In the genomic region with DNA sequence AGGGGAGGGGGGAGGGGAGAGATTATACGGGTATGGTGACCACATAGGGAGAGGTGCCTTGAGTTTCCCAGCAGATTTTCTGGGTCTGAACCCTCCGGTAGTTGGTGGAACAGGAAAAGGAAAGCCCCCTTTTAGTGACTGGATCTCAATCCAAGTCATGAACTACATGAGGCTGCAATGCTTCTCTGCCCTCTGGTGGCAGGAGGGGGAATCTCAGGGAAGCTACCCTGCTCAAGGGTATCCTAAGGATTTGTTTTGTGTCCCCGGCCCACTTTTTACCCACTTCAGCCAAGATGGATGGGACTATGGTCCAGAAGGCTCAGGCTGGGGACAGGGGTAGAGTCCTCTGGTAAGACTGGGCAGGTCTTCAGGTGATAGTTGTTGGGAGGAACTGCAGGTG, we compare ENCODE assay signal across 10 mouse cellular contexts. TPM values are rescaled to one million over a fixed set of nuclear protein-coding genes. Genes with fewer than 3 reads are reported as not detected.
A peak's percentile ranks its signal among the peaks of the same experiment; 100 is the strongest.
DNase-seq lines count a peak whose midpoint lies in the region; ATAC-seq and TF ChIP-seq lines count a peak whose summit lies in the region.
"Had no signal": no experiment of that assay in that cellular context is flagged by ENCODE, and none has a peak within 500 bp of the region (broad histone marks: within the 10 kb centered on the region; RNA-seq: fewer than 3 reads in every experiment).

No protein-coding gene starts in this region.

- H3K27ac ChIP-seq in forebrain, embryonic 10.5 days, result no peak overlapping the region
- no peak overlapping the region for H3K27ac ChIP-seq in forebrain, embryonic 12.5 days
- H3K27ac ChIP-seq in spleen, adult 2 months (ENCODE audit: insufficient read depth, low read length), result no peak overlapping the region

- no peak for ATAC-seq in forebrain, embryonic 12.5 days (ENCODE audit: low FRiP score)
- peak; percentile 51; the same call in 1 of the 2 replicates for ATAC-seq in erythroblast, adult 5-6 weeks (replicated peaks; ENCODE audit: low FRiP score, poor library complexity, severe bottlenecking)
- ATAC-seq: Patski had no signal

- 27% methylated on average over 3 of the region's 3 CpGs for WGBS in forebrain, embryonic 10.5 days
- WGBS in forebrain, embryonic 12.5 days, result 15% methylated on average over 3 of the region's 3 CpGs
- WGBS in spleen, adult 2 months, result 12% methylated on average over 3 of the region's 3 CpGs

- peaks cover 35% of the 10 kb centered on the region for H3K27me3 ChIP-seq in forebrain, embryonic 10.5 days (ENCODE audit: poor library complexity, severe bottlenecking)
- peaks cover 31% of the 10 kb centered on the region for H3K27me3 ChIP-seq in forebrain, embryonic 12.5 days
- H3K27me3 ChIP-seq in spleen, adult 2 months (ENCODE audit: control insufficient read depth, insufficient read depth, low read length), result no peaks in the 10 kb centered on the region
- H3K27me3 ChIP-seq: Patski had no signal

- peak; percentile 52 for DNase-seq in forebrain, embryonic 10.5 days (ENCODE audit: extremely low spot score, low spot score)
- peak; percentile 79 for DNase-seq in 3T3-L1 (ENCODE audit: low read depth, low spot score)
- peak; percentile 36 for DNase-seq in adrenal gland, adult 8-10 months
- peak; percentile 84 for DNase-seq in kidney, postnatal 10 days
- peak; percentile 70 for DNase-seq in lung, postnatal 14 days
- peak in 1 of 2 experiments; percentile 76 for DNase-seq in spleen, adult 2 months (ENCODE audit: low read depth in 1 of 2, low spot score in 2 of 2)

- H3K4me3 ChIP-seq in forebrain, embryonic 10.5 days, result no peak overlapping the region
- no peak overlapping the region for H3K4me3 ChIP-seq in forebrain, embryonic 12.5 days (replicated peaks)
- H3K4me3 ChIP-seq in spleen, adult 2 months (ENCODE audit: extremely low read depth, insufficient read depth, insufficient read length), result no peak overlapping the region
- H3K4me3 ChIP-seq: myocyte had no signal

- no peaks in the 10 kb centered on the region for H3K9me3 ChIP-seq in forebrain, embryonic 10.5 days
- no peaks in the 10 kb centered on the region for H3K9me3 ChIP-seq in forebrain, embryonic 12.5 days

- H3K36me3 ChIP-seq in forebrain, embryonic 10.5 days (replicated peaks), result no peaks in the 10 kb centered on the region
- no peaks in the 10 kb centered on the region for H3K36me3 ChIP-seq in forebrain, embryonic 12.5 days (replicated peaks)
- peaks cover 21% of the 10 kb centered on the region for H3K36me3 ChIP-seq in spleen, adult 2 months (ENCODE audit: control insufficient read depth, insufficient read depth, low read length)

- TF ChIP-seq POLR2A in spleen, adult 2 months (IDR thresholded peaks at IDR 0.05; ENCODE audit: low read depth, low read length), result no peak

- no peak overlapping the region for H3K4me2 ChIP-seq in forebrain, embryonic 12.5 days

- H3K9ac ChIP-seq in forebrain, embryonic 12.5 days, result no peak overlapping the region

- H3K4me1 ChIP-seq in forebrain, embryonic 10.5 days, result peaks cover 9% of the 10 kb centered on the region
- peaks cover 6% of the 10 kb centered on the region; the same call in 1 of the 2 replicates for H3K4me1 ChIP-seq in forebrain, embryonic 12.5 days
- H3K4me1 ChIP-seq in spleen, adult 2 months (ENCODE audit: control insufficient read depth, insufficient read depth, insufficient read length), result peaks cover 14% of the 10 kb centered on the region

- TF ChIP-seq CTCF in spleen, adult 2 months (IDR thresholded peaks at IDR 0.05; ENCODE audit: extremely low read depth, insufficient read depth, insufficient read length, insufficient replicate concordance), result peak; percentile 91; the same call in 1 of the 2 replicates

RNA-seq across cellular contexts. Expression of gene Astl, which starts 2.7 kb away (rescaled TPM):
- not detected in 2 replicates for polyA plus RNA-seq in forebrain, embryonic 10.5 days (2016; fragmentation: Nextera tagmentation; extraction: Ambion mirVana)
- not detected in 2 replicates for polyA plus RNA-seq in forebrain, embryonic 12.5 days (2016; fragmentation: Nextera tagmentation; extraction: Ambion mirVana)
- total RNA-seq in adrenal gland, adult 8-10 months (2022), result not detected
- not detected in 2 replicates for total RNA-seq in erythroblast, adult 5-6 weeks (2015; ENCODE audit: low replicate concordance)
- total RNA-seq in erythroblast, adult 5-6 weeks (2017; ENCODE audit: low replicate concordance), result not detected in 2 replicates
- 0.08 TPM in 2 replicates for polyA plus RNA-seq in spleen, adult 2 months (2012; rRNA removed)
- polyA plus RNA-seq: Patski had no signal

RNA-seq across cellular contexts. Expression of gene Dusp2, which starts 5.2 kb away (rescaled TPM):
- 3.6 and 4.1 TPM in 2 replicates for polyA plus RNA-seq in forebrain, embryonic 10.5 days (2016; fragmentation: Nextera tagmentation; extraction: Ambion mirVana)
- 3.9 and 4.8 TPM in 2 replicates for polyA plus RNA-seq in forebrain, embryonic 12.5 days (2016; fragmentation: Nextera tagmentation; extraction: Ambion mirVana)
- total RNA-seq in adrenal gland, adult 8-10 months (2022), result under 1 TPM; 0.91 to 0.96 (median 0.92) TPM
- 3.6 and 5.6 TPM in 2 replicates for total RNA-seq in erythroblast, adult 5-6 weeks (2015; ENCODE audit: low replicate concordance)
- 0.34 and 1.5 TPM in 2 replicates for total RNA-seq in erythroblast, adult 5-6 weeks (2017; ENCODE audit: low replicate concordance)
- 116 and 178 TPM in 2 replicates for polyA plus RNA-seq in spleen, adult 2 months (2012; rRNA removed)

RNA-seq across cellular contexts. Expression of gene Adra2b, which starts 21.8 kb away (rescaled TPM):
- polyA plus RNA-seq in forebrain, embryonic 10.5 days (2016; fragmentation: Nextera tagmentation; extraction: Ambion mirVana), result 2.3 and 3.2 TPM in 2 replicates
- 1.5 and 1.9 TPM in 2 replicates for polyA plus RNA-seq in forebrain, embryonic 12.5 days (2016; fragmentation: Nextera tagmentation; extraction: Ambion mirVana)
- 1 to 10 TPM; 1.1 to 1.7 (median 1.6) TPM for total RNA-seq in adrenal gland, adult 8-10 months (2022)
- total RNA-seq in erythroblast, adult 5-6 weeks (2015; ENCODE audit: low replicate concordance), result not detected in 2 replicates
- total RNA-seq in erythroblast, adult 5-6 weeks (2017; ENCODE audit: low replicate concordance), result not detected in 2 replicates
- 1.2 and 1.3 TPM in 2 replicates for polyA plus RNA-seq in spleen, adult 2 months (2012; rRNA removed)
- polyA plus RNA-seq: myocyte, Patski had no signal

Comparison
In these comparisons a context has a peak if more than half of its experiments do, and no peak if none do; other contexts are left out.
1. RNA of gene Dusp2, which starts 5.2 kb away (polyA plus RNA-seq): 116 to 178 TPM in spleen, adult 2 months; 3.9 to 4.8 TPM in forebrain, embryonic 12.5 days and 3.6 to 4.1 TPM in forebrain, embryonic 10.5 days; every median in the first group is over 10 times any median in the second.